Mouse (Mus musculus): Measurements from ENCODE around the gene Lin37. TPM values are rescaled to one million over a fixed set of nuclear protein-coding genes. Genes with fewer than 3 reads are reported as not detected.
A peak's percentile ranks its signal among the peaks of the same experiment; 100 is the strongest.

Lin37 gene
- polyA plus RNA-seq, 1 experiment from 2014 or later, result 33.1 TPM

- Histone ChIP-seq H3K4me2 (no peak overlapping the region), H3K36me3 (peaks cover 41% of the 10 kb centered on the region), H3K27me3 (no peaks in the 10 kb centered on the region), H3K4me3 (no peak overlapping the region), H3K9ac (no peak overlapping the region), H3K9me3 (replicated peaks) (no peaks in the 10 kb centered on the region), H3K4me1 (replicated peaks) (peaks cover 18% of the 10 kb centered on the region), H3K27ac (no peak overlapping the region)
- WGBS, result 85% methylated on average over 2 of the region's 2 CpGs
- ATAC-seq (replicated peaks; ENCODE audit: insufficient number of reproducible peaks, insufficient read depth, low FRiP score, low read depth), result no peak
These were observed 9.8 kb downstream of the Lin37 start for GRCm38 (mm10) chr7:30549880-30550279.

DNA sequence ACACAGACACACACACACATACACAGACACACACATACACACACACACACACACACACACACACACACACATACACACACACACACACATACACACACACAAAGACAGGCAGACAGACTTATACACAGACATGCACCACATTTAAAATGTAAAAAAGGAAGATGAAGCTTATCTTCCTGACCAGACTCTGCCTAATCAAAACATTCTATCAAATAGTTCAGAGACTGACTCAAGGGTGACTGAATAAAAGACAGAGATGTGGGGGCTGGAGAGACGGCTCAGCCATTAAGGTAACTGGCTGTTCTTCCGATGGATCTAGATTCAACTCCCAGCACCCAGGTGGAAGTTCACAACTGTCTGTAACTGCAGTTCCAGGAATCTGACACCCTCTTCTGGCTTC, 15.3 kb downstream of the Lin37 start:
- no peak overlapping the region for H3K9ac ChIP-seq
- no peak overlapping the region for H3K27ac ChIP-seq
- no peaks in the 10 kb centered on the region for H3K9me3 ChIP-seq (replicated peaks)
- H3K27me3 ChIP-seq, result no peaks in the 10 kb centered on the region
- H3K4me2 ChIP-seq, result no peak overlapping the region
- H3K36me3 ChIP-seq, result peaks cover 46% of the 10 kb centered on the region
- no peak overlapping the region for H3K4me3 ChIP-seq
- WGBS, result 89% methylated on average over 2 of the region's 2 CpGs
- ATAC-seq (replicated peaks; ENCODE audit: insufficient number of reproducible peaks, insufficient read depth, low FRiP score, low read depth), result no peak
- no peaks in the 10 kb centered on the region for H3K4me1 ChIP-seq (replicated peaks)

- 84% methylated on average over 7 of the region's 7 CpGs for WGBS
- ATAC-seq (replicated peaks; ENCODE audit: insufficient number of reproducible peaks, insufficient read depth, low FRiP score, low read depth), result no peak
These were observed 19.1 kb downstream of the Lin37 start for GRCm38 (mm10) chr7:30540572-30540971.

GRCm38 (mm10) chr7:30534633-30535577, 24.7 kb downstream of the Lin37 start, which contains the start of gene Arhgap33:
Arhgap33 (minus strand) TSS chr7:30535060.
- H3K27me3 ChIP-seq, result 0 out of 2 replicates have a peak, but pooled peaks cover 5% of the 10 kb centered on the region
- WGBS, result under 1% methylated on average over 63 of the region's 84 CpGs
- peak; percentile 95 for ATAC-seq (replicated peaks; ENCODE audit: insufficient number of reproducible peaks, insufficient read depth, low FRiP score, low read depth)
- H3K36me3 ChIP-seq, result peaks cover 21% of the 10 kb centered on the region
- H3K4me2 ChIP-seq, result peak within 1 kb of the TSS; percentile 89
- peak within 1 kb of the TSS; percentile 62 for H3K27ac ChIP-seq
- H3K4me1 ChIP-seq (replicated peaks), result peaks cover 34% of the 10 kb centered on the region
- H3K4me3 ChIP-seq, result peak within 1 kb of the TSS; percentile 85
- no peaks in the 10 kb centered on the region for H3K9me3 ChIP-seq (replicated peaks)
- peak within 1 kb of the TSS; percentile 69 for H3K9ac ChIP-seq

More at GRCm38 (mm10) chr7:30540572-30540971, 19.1 kb downstream of the Lin37 start:
- Histone ChIP-seq H3K27me3 (no peaks in the 10 kb centered on the region), H3K27ac (no peak overlapping the region), H3K4me1 (replicated peaks) (peaks cover 3% of the 10 kb centered on the region), H3K36me3 (peaks cover 15% of the 10 kb centered on the region; the same call in 1 of the 2 replicates), H3K9ac (no peak overlapping the region), H3K9me3 (replicated peaks) (no peaks in the 10 kb centered on the region), H3K4me3 (no peak overlapping the region), H3K4me2 (no peak overlapping the region)

GRCm38 (mm10) chr7:30533941-30534632, 25.6 kb downstream of the Lin37 start:
- WGBS, result 13% methylated on average over 23 of the region's 26 CpGs
- H3K36me3 ChIP-seq, result peaks cover 30% of the 10 kb centered on the region
- H3K4me2 ChIP-seq, result peak overlapping the region; percentile 89
- H3K9ac ChIP-seq, result peak overlapping the region; percentile 69
- no peaks in the 10 kb centered on the region for H3K9me3 ChIP-seq (replicated peaks)
- peak overlapping the region; percentile 62; the same call in 1 of the 2 replicates for H3K27ac ChIP-seq
- peaks cover 34% of the 10 kb centered on the region for H3K4me1 ChIP-seq (replicated peaks)
- H3K27me3 ChIP-seq, result 0 out of 2 replicates have a peak, but pooled peaks cover 5% of the 10 kb centered on the region
- peak overlapping the region; percentile 85 for H3K4me3 ChIP-seq
- no peak; the same call in 1 of the 2 replicates for ATAC-seq (replicated peaks; ENCODE audit: insufficient number of reproducible peaks, insufficient read depth, low FRiP score, low read depth)

GRCm38 (mm10) chr7:30532931-30533330, 26.7 kb downstream of the Lin37 start:
- Histone ChIP-seq H3K4me3 (no peak overlapping the region; the same call in 1 of the 2 replicates), H3K4me1 (replicated peaks) (peaks cover 34% of the 10 kb centered on the region), H3K9me3 (replicated peaks) (no peaks in the 10 kb centered on the region), H3K27me3 (0 out of 2 replicates have a peak, but pooled peaks cover 5% of the 10 kb centered on the region), H3K27ac (no peak overlapping the region), H3K9ac (peak overlapping the region; percentile 19; the same call in 1 of the 2 replicates), H3K36me3 (peaks cover 41% of the 10 kb centered on the region), H3K4me2 (peak overlapping the region; percentile 89)
- ATAC-seq (replicated peaks; ENCODE audit: insufficient number of reproducible peaks, insufficient read depth, low FRiP score, low read depth), result 0 out of 2 replicates have a peak, but pooled peaks have one; percentile 15
- 34% methylated on average over 8 of the region's 8 CpGs for WGBS

GRCm38 (mm10) chr7:30531291-30531815, 28.3 kb downstream of the Lin37 start:
- no peaks in the 10 kb centered on the region for H3K9me3 ChIP-seq (replicated peaks)
- no peak for ATAC-seq (replicated peaks; ENCODE audit: insufficient number of reproducible peaks, insufficient read depth, low FRiP score, low read depth)
- peaks cover 36% of the 10 kb centered on the region for H3K4me1 ChIP-seq (replicated peaks)
- no peak overlapping the region for H3K4me3 ChIP-seq
- no peak overlapping the region for H3K4me2 ChIP-seq
- H3K27ac ChIP-seq, result no peak overlapping the region
- 71% methylated on average over 9 of the region's 9 CpGs for WGBS
- peaks cover 51% of the 10 kb centered on the region for H3K36me3 ChIP-seq
- H3K27me3 ChIP-seq, result 0 out of 2 replicates have a peak, but pooled peaks cover 5% of the 10 kb centered on the region
- H3K9ac ChIP-seq, result no peak overlapping the region

DNA sequence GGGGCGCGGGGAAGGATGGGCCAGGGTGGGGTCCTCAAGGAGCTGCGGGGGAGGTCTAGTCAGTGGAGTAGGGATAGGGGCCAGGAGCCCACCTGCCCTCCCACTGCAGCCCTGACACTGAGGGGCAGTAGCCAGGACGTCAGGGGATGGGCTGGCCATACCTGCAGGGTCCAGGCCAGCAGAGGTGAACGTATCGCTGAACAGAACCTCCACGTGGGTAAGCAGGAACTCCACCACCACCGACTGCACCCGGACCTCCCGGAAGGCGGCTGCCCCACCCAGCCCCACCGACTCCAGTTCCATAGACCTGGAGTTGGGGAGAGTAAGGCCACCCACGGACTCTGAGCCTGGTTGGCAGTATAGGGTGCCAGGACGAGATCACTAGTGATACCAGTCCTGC, 32.7 kb downstream of the Lin37 start:
- Histone ChIP-seq H3K9ac (no peak overlapping the region), H3K27me3 (no peaks in the 10 kb centered on the region), H3K4me2 (no peak overlapping the region), H3K27ac (no peak overlapping the region), H3K4me3 (no peak overlapping the region), H3K4me1 (replicated peaks) (peaks cover 8% of the 10 kb centered on the region), H3K36me3 (peaks cover 60% of the 10 kb centered on the region), H3K9me3 (replicated peaks) (no peaks in the 10 kb centered on the region)
- ATAC-seq (replicated peaks; ENCODE audit: insufficient number of reproducible peaks, insufficient read depth, low FRiP score, low read depth), result no peak
- 82% methylated on average over 14 of the region's 14 CpGs for WGBS

- no peak overlapping the region for H3K9ac ChIP-seq
- WGBS, result 36% methylated on average over 17 of the region's 17 CpGs
- no peak for ATAC-seq (replicated peaks; ENCODE audit: insufficient number of reproducible peaks, insufficient read depth, low FRiP score, low read depth)
- H3K9me3 ChIP-seq (replicated peaks), result no peaks in the 10 kb centered on the region
- no peak overlapping the region for H3K27ac ChIP-seq
- H3K36me3 ChIP-seq, result peaks cover 55% of the 10 kb centered on the region
- no peak overlapping the region for H3K4me3 ChIP-seq
- H3K27me3 ChIP-seq, result no peaks in the 10 kb centered on the region
- H3K4me2 ChIP-seq, result no peak overlapping the region; the same call in 1 of the 2 replicates
- H3K4me1 ChIP-seq (replicated peaks), result peaks cover 2% of the 10 kb centered on the region; the same call in 1 of the 2 replicates
These were observed 33.2 kb downstream of the Lin37 start for GRCm38 (mm10) chr7:30526399-30526798.

- no peak for ATAC-seq (replicated peaks; ENCODE audit: insufficient number of reproducible peaks, insufficient read depth, low FRiP score, low read depth)
- Histone ChIP-seq H3K4me1 (replicated peaks) (peaks cover 2% of the 10 kb centered on the region; the same call in 1 of the 2 replicates), H3K4me2 (no peak overlapping the region; the same call in 1 of the 2 replicates), H3K9ac (no peak overlapping the region), H3K4me3 (no peak overlapping the region), H3K27me3 (no peaks in the 10 kb centered on the region), H3K36me3 (peaks cover 51% of the 10 kb centered on the region), H3K27ac (no peak overlapping the region), H3K9me3 (replicated peaks) (no peaks in the 10 kb centered on the region)
- WGBS, result 44% methylated on average over 10 of the region's 10 CpGs
These were observed 33.7 kb downstream of the Lin37 start for GRCm38 (mm10) chr7:30525954-30526353.

GRCm38 (mm10) chr7:30524487-30524886, 35.2 kb downstream of the Lin37 start:
- Histone ChIP-seq H3K4me2 (no peak overlapping the region), H3K27me3 (no peaks in the 10 kb centered on the region), H3K4me3 (no peak overlapping the region), H3K27ac (no peak overlapping the region), H3K36me3 (peaks cover 38% of the 10 kb centered on the region), H3K9ac (no peak overlapping the region), H3K9me3 (replicated peaks) (no peaks in the 10 kb centered on the region), H3K4me1 (replicated peaks) (peaks cover 2% of the 10 kb centered on the region; the same call in 1 of the 2 replicates)
- no peak for ATAC-seq (replicated peaks; ENCODE audit: insufficient number of reproducible peaks, insufficient read depth, low FRiP score, low read depth)
- WGBS, result 78% methylated on average over 6 of the region's 6 CpGs
